Mouse (Mus musculus) bone marrow, adult 2 months (tissue): ENCODE results near the gene Fbxl17. TPM values are rescaled to one million over a fixed set of nuclear protein-coding genes. Genes with fewer than 3 reads are reported as not detected.
A peak's percentile ranks its signal among the peaks of the same experiment; 100 is the strongest.

Experiments used
- H3K27ac ChIP-seq: fragments of 200-500 bp; 2 replicates; pipeline ENCODE4 v1.5.1; 2012; ENCODE audit warnings: low read depth, mild to moderate bottlenecking, control low read depth, inconsistent platforms, low read length; ENCODE audit not compliant: control insufficient read depth, poor library complexity, insufficient read depth
- H3K4me1 ChIP-seq: fragments of 200-500 bp; 2 replicates; pipeline ENCODE4 v1.6.1; 2011; ENCODE audit warnings: low read length; ENCODE audit not compliant: control insufficient read depth, insufficient read depth
- H3K4me3 ChIP-seq: fragments of 200-500 bp; replicated peaks from 2 replicates; pipeline ENCODE3; 2011; ENCODE audit warnings: mild to moderate bottlenecking, low read depth, low read length, control low read depth; ENCODE audit not compliant: control insufficient read depth
- CTCF ChIP-seq: fragments of 200-500 bp; IDR thresholded peaks from 2 replicates; pipeline ENCODE4 v1.5.1; 2011; ENCODE audit warnings: low read length, control low read depth; ENCODE audit not compliant: control insufficient read depth, insufficient read depth
- POLR2A ChIP-seq: fragments of 200-500 bp; IDR thresholded peaks from 2 replicates; pipeline ENCODE4 v1.6.1; 2011; ENCODE audit warnings: low read depth, mild to moderate bottlenecking, control low read depth, low read length, borderline replicate concordance; ENCODE audit not compliant: control insufficient read depth
- WGBS: fragments of 180-500 bp; shearing (Covaris S2); methylation state at CpG from one replicate; pipeline ENCODE4 v1.1.7; 2018; 5-methylcytosine and 5-hydroxymethylcytosine counted together
- polyA plus RNA-seq: library from polyadenylated mRNA; stranded (reverse); fragments of >200 nt; gene quantifications from 2 replicates; pipeline ENCODE4 v1.2.4, GENCODE M21; 2011; ENCODE audit warnings: low replicate concordance; ENCODE audit not compliant: missing spikeins, insufficient read depth, insufficient read length

Fbxl17 gene
- polyA plus RNA-seq, 1 experiment, result 10.7 TPM

DNA sequence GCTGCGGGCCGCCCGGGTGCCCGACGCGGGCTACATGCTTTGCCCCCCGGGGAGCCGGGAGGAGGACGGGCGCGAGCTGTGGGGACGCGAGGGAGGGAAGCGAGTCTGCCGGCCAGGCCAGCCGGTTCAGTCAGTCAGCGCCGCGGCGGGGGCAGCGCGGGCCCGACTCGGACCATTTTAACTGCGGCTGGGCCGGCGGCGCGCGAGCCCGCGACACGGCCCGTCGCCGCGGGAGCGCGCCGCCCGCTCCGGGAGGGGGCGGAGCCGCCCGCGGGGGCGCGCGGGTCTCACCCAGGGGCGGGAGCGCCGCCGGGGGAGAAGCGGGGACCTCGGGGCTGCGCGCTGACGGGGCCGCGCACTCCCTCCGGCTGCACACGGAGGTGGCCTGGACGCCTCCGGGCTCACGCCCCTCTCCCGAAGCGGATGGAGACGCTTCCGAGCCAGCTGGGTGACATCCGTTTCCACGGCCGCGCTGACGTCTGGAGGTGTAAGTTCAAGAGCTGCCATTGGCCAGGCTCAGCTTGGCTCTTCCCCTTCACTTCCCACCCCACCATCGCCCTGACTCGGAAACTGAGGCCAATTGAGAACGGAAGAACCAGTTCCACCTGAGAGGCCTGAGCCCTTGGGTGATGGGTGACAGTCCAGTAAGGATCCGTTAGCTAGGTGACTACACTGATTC, 478 bp upstream of the Fbxl17 start:
- peak overlapping the region; percentile 90 for H3K4me3 ChIP-seq
- H3K4me1 ChIP-seq, result peaks cover 3% of the 10 kb centered on the region
- TF ChIP-seq CTCF (no peak), POLR2A (peak; percentile 39; the same call in 1 of the 2 replicates)
- peak overlapping the region; percentile 95 for H3K27ac ChIP-seq
- 1% methylated on average over 61 of the region's 78 CpGs for WGBS

DNA sequence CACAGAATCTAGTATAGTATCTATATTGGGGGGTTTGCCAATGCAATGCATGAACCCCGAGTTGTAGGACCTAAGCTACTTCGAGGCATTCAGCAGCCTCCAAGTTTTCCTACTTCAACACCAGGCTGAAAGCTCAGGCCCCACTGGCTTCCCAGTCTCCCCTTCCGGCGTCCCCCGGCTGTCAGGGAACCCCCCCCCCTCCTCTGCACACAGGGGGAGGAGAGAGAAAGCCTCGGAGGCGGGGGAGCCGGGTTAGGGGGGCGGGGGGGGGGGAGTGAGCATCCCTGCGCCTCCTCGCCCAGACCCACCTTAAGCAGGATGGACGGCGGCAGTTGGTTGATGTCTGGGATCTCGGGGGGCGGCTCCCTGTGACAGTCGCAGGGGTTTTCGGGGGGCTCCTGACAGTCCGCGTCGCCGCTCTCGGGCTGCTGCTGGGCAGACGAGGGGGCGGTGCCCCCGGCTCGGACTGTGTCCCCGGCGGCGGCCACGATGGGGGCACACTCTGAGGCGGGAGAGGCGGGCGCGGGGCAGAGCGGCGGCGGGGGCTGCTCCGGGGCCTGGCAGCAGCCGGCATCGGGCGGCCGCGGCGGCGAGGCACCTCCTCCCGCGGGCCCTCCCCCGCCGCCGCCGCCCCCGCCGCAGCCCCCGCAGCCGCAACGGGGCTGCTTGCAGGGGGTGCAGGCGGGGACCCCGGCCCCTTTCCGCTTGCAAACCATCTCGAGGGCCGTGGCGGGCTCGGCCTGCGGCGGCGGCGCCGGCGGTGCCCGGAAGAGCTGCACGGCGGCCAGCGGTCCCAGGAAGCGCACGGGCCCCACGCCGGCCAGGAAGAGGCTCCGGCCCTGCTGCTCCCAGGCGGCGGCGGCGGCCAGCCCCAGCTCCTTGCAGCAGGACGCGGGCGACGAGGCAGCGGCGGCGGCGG, 841 bp downstream of the Fbxl17 start:
- under 1% methylated on average over 79 of the region's 90 CpGs for WGBS
- H3K4me1 ChIP-seq, result peaks cover 3% of the 10 kb centered on the region
- peak overlapping the region; percentile 95 for H3K27ac ChIP-seq
- TF ChIP-seq POLR2A, result no peak
- no peak for TF ChIP-seq CTCF
- peak overlapping the region; percentile 90 for H3K4me3 ChIP-seq

DNA sequence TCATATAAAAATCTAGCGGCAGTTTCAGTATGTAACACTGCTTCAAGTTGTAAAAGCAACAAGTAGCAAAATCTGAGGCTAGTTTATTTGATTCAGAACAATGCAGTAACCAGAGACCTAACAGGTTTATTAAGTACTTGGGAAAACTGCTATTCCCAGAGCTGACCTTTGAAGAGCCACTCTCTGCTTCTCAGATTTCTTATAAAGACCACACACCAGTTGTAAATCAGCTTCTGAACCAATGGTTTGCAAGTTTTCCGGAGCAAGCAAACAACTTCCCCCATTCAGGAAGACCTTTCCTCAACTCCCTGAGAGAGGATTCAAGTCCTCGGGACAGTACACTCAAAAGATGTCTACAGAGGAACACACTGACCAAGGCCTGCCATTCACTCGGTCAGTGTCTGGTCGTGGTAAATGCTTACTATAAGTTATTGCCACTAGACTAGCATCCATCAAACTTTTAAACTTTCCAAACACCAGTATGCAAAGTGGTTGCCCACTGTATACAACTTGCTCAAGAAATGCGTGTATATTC, 1.6 kb downstream of the Fbxl17 start:
- H3K4me1 ChIP-seq, result peaks cover 3% of the 10 kb centered on the region
- 12% methylated on average over 6 of the region's 6 CpGs for WGBS
- H3K4me3 ChIP-seq, result peak overlapping the region; percentile 54
- no peak for TF ChIP-seq CTCF
- no peak for TF ChIP-seq POLR2A
- H3K27ac ChIP-seq, result no peak overlapping the region

DNA sequence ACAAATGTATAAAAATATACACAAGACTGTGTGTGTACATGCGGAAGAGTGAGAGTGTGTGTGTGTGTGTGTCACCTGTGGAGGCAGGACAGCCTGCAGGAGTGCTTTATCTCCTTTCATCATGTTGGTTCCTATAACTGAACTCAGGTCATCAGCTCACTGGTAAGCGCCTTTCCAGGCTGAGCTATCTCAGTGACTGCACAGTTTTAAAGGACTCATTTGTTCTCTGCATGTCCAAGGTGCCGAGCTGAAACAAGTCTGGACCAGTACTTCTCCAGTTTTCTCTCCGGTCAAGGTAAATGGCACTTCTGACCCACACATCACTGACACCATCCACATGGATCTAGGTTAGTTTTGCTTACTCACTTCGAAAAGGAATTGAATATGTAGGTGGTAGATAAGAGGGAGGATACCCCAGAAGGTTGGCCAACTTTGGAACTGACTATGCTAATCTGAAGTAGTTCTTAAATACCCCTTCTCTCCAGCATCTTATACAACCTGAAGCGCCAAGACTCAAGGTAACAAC, 2.5 kb downstream of the Fbxl17 start:
- no peak overlapping the region for H3K27ac ChIP-seq
- WGBS, result 66% methylated on average over 6 of the region's 6 CpGs
- H3K4me1 ChIP-seq, result peaks cover 3% of the 10 kb centered on the region
- no peak overlapping the region for H3K4me3 ChIP-seq
- TF ChIP-seq CTCF (no peak), POLR2A (no peak)

DNA sequence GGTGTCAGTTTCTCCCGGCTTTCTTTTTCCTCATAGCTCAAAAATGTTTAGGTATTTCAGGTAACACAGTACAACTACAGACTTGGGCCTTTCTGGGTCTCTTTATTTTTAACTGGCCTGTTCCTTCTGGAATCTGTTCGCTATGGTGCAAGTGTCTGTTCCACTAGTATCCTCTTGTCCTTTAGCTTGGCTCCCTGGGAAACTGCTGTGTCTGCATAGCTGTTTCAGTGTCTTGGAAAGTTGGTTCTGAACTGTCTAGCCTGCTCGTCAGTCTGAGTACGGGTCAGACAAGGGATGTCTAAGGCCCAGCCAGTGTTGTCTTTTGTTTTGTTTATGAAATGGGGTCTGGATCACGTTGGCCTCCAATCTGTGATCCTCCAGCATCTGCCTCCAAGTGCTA, 3.7 kb downstream of the Fbxl17 start:
- no peak overlapping the region for H3K27ac ChIP-seq
- TF ChIP-seq POLR2A, result no peak
- no peak for TF ChIP-seq CTCF
- WGBS, result 83% methylated on average over 5 of the region's 5 CpGs
- peaks cover 3% of the 10 kb centered on the region for H3K4me1 ChIP-seq
- no peak overlapping the region for H3K4me3 ChIP-seq

DNA sequence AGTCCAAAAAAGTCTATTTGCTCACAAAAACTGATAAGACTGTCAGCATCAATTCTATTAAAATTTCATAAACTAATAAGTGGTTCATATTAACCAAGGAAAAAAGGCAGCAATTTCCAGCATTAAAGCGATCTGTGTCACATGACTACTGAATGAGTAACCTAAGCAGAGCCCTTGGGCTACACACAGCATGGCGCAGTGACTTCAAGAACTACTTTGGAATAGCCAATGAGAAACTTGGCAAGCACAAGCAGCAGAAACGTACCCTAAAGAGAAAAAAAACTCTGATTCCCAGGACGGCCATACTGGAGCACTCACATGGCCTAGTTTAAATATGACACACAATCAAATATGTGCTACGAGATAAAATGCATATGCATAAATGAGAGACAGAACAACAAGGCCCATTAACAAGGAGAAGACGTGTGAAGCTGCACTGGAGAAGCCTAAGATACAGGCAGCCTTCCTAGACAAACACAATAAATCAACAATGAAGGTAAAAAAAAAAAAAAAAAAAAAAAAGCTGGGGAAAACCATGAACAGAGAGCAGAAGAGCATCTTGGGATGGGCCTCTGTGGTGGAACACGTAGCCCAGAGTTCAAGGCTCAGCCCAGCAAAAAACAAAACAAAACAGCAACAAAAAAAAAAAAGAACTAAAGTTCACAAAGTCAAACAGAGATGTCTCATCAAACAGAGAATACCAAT, 5.8 kb downstream of the Fbxl17 start:
- TF ChIP-seq CTCF, result no peak
- no peak for TF ChIP-seq POLR2A
- Histone ChIP-seq H3K4me1 (peaks cover 3% of the 10 kb centered on the region), H3K27ac (no peak overlapping the region), H3K4me3 (no peak overlapping the region)
- WGBS, result 82% methylated on average over 7 of the region's 7 CpGs

DNA sequence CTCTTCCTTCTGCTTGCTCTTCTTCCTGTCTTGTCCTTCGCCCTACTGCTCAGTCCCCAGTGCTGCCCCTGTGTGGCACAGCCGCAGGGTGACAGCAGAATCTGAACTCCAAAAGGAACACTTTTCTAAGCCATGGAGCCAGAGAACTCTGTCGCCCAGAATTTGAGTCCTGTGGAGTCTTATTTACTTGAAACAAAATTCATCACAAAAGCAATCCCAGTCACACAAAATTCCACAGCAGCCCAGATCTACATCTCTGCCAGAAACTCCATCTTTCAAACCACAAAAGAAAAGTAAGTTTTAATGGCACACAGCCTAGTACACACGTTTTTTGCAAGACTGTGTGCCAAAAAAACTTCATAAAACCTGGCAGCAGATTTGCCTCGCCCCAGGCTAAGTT, 6.5 kb downstream of the Fbxl17 start:
- TF ChIP-seq CTCF (peak; percentile 51), POLR2A (no peak)
- peaks cover 3% of the 10 kb centered on the region for H3K4me1 ChIP-seq
- no peak overlapping the region for H3K4me3 ChIP-seq
- 33% methylated on average over 5 of the region's 5 CpGs for WGBS
- H3K27ac ChIP-seq, result no peak overlapping the region

DNA sequence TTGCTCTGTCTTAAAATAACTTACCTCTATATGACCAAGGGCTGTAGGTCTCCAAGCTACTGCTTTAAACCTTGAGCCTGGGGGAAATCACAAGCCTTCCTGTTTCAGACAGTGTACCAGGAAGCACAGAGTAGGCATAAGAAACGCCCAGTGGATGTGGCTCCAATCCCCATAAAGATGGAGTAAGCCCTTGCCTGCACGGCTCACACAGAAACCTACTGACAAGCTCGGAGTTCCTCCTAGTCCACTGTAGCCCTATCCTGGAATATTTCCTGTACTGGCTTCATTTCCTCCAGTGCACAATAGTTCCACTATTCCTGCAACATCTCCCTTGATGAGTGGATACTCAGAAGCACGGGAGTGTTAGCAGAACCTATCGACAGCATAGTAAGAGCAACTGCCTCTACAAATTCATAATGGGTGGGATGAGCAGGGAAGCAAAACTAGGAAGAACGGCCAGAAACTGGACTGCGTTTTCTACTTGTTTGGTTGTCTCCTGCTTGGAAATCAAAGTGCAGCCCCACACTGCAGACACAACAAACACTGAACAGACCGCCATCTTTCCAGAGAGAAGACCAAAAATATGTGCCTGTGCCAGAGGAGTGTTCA, 7.0 kb downstream of the Fbxl17 start:
- peaks cover 3% of the 10 kb centered on the region for H3K4me1 ChIP-seq
- 53% methylated on average over 8 of the region's 8 CpGs for WGBS
- H3K4me3 ChIP-seq, result no peak overlapping the region
- TF ChIP-seq CTCF (no peak), POLR2A (no peak)
- no peak overlapping the region for H3K27ac ChIP-seq
